Mouse (Mus musculus) G1E (cell line): ENCODE data around the gene Tmem91.

Experiments used
- CTCF ChIP-seq: IDR thresholded peaks from 2 replicates; pipeline ENCODE4 v1.5.1; 2012; ENCODE audit warnings: low read depth, low read length, inconsistent platforms, mixed read lengths
- POLR2AphosphoS5 ChIP-seq: IDR thresholded peaks from 2 replicates; pipeline ENCODE4 v1.6.1; 2012; ENCODE audit warnings: low read depth, low read length, inconsistent platforms; ENCODE audit not compliant: insufficient replicate concordance

GRCm38 (mm10) chr7:25655601-25656428 is 19.2 kb downstream of the Tmem91 start:
- TF ChIP-seq CTCF (no peak), POLR2AphosphoS5 (no peak)
